Mouse (Mus musculus) gastrocnemius, adult 2 months (tissue): ENCODE data around the gene Myo3b. TPM values are rescaled to one million over a fixed set of nuclear protein-coding genes. Genes with fewer than 3 reads are reported as not detected.

Source experiments
- DNase-seq: peaks from one replicate; pipeline ENCODE4 v3.0.0; 2022
- H3K27ac ChIP-seq: fragments of 200-600 bp; 2 replicates; pipeline ENCODE4 v1.8.1; 2022; ENCODE audit warnings: mild to moderate bottlenecking
- H3K4me3 ChIP-seq: fragments of 200-600 bp; 2 replicates; pipeline ENCODE4 v1.8.1; 2022; ENCODE audit warnings: mild to moderate bottlenecking, moderate library complexity
- CTCF ChIP-seq: fragments of 200-600 bp; IDR thresholded peaks from 2 replicates; pipeline ENCODE4 v1.8.1; 2022; ENCODE audit warnings: antibody characterized with exemption, mild to moderate bottlenecking, moderate library complexity
- intact Hi-C: fragments of 180-260 bp; cut with DNase I; formaldehyde crosslinking; loops from one replicate; pipeline ENCODE4 v1.15.1; 2025
- total RNA-seq, 2 experiments: library from RNA; stranded (reverse); gene quantifications; 2 replicates each; pipeline ENCODE4 v1.2.3; 2021

Gene Myo3b
- total RNA-seq, 2 experiments from 2014 or later: not detected

DNA sequence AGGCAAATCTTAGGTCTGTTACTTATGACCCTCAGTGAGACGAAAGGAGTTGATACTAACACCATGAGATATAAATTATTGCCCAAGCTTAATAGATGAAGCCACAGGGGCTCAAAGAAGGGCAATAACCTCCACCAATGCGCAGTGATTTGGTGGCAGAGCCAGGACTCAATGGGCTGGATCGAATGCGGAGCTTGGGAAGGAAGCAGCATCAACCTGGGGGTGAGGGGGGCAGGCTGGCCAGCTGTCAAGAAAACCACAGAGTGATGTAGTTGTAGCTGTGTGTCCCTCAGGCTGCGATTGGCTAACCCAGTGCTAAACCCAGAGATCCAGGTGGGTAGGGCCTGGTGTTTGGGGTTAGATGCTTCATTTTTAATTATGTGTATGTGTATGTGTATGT is 4.0 kb upstream of the Myo3b start:
- no peak overlapping the region for H3K4me3 ChIP-seq
- intact Hi-C loops: no loop called here
- no peak overlapping the region for H3K27ac ChIP-seq
- no peak for DNase-seq
- TF ChIP-seq CTCF: no peak

DNA sequence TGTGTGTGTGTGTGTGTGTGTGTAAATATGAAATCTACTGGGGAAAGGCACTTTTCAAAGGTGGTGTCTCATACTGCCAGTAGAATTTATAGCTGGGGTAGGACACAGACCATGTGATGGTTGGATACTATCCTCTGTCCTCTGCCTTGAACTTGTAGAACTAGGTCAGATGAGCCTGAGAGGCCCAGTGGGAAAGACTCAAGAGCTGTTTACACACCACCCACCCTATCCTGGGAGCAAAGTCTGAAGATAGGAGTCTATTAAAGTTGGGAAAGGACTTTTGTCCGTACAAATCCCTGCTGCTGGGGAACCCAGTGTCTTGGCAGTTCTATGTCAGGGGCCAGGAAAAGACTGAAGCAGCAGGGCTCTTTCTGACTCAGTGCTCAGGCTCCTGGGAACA is 3.6 kb upstream of the Myo3b start:
- intact Hi-C loops: no loop called here
- DNase-seq: no peak
- Histone ChIP-seq H3K27ac (no peak overlapping the region), H3K4me3 (no peak overlapping the region)
- no peak for TF ChIP-seq CTCF

DNA sequence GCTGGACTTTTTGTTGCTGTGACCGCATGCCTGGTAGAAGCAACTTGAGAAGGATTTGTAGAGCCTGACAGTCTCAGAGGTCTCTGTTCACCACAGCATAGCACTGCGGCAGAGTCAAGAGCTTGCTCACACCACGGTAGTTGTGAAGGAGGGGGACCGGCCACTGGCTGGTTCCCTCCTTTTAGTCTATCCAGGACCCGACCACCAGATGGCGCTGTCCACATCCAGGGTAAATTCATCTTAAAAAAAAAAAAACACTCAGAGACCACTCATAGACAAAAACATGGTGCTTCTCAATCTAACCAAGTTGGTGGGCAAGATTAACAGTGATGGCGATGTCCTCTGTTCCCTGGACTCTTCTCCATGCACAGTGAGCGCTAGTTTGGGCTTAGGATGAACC is 1.7 kb upstream of the Myo3b start:
- Histone ChIP-seq H3K27ac (no peak overlapping the region), H3K4me3 (no peak overlapping the region)
- peak; percentile 58 for TF ChIP-seq CTCF
- intact Hi-C loops: no loop called here
- DNase-seq: peak; percentile 43

DNA sequence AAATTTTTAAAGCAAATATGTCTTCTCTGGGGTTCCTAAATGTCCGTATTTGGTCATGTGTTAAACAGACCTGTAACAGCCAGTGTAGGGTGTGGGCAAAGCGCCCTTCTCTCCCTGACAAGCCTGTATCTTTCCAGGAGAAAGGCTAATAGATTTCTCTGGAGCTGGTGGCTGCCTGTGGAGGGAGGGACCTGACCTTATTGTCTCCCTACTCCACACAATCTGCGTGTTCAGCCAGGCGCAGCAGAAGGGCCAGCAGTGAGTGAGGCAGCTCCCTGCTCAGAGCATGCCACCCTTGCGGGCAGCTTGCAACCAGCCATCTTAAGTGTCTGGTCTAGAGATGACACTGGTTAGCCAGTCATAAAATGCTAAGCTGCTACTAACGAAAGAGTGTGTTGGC is 5.5 kb downstream of the Myo3b start:
- intact Hi-C loops: no loop called here
- TF ChIP-seq CTCF: no peak
- Histone ChIP-seq H3K27ac (no peak overlapping the region), H3K4me3 (no peak overlapping the region)
- DNase-seq: no peak

DNA sequence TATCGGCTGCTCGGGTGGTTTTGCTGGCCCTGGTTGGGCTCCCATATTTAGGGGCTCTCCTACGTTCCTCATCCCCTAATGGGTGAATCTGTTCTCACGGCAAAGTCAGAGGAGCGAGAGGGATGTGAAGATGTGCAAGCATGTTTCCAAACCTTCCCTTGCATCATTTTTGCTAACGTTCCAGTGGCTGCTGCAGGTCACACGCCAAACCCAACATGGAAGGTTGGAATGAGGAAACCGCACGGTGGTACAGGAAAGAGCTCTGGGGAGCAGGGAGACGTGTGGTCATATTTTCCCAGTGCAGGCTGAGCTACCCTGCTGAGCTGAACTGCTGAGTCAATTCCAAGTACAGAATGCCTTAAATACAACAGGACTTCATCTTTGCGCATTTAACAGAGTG is 8.9 kb downstream of the Myo3b start:
- no peak for DNase-seq
- intact Hi-C loops: no loop called here
- Histone ChIP-seq H3K4me3 (no peak overlapping the region), H3K27ac (no peak overlapping the region)
- no peak for TF ChIP-seq CTCF

DNA sequence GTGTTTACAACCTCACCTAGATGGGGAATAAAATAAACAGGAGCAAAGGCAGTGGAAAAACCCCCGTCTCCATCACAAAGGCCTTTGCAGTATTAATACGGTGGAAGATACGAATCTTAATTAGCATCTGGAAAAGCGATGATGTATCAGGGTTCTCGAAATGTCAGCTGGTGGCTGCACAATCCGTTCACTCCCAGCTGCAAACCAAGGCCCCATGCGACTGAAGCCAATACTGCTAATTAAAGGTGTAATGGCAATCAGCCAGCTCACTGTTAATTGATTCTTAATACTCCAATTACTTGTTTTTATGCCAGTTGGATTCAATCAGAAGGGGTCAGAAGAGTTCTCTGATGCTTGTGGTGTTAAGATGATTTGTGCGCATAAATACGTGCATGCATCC is 14.9 kb downstream of the Myo3b start:
- H3K4me3 ChIP-seq: no peak overlapping the region
- intact Hi-C loops: no loop called here
- DNase-seq: no peak
- H3K27ac ChIP-seq: no peak overlapping the region
- TF ChIP-seq CTCF: no peak

DNA sequence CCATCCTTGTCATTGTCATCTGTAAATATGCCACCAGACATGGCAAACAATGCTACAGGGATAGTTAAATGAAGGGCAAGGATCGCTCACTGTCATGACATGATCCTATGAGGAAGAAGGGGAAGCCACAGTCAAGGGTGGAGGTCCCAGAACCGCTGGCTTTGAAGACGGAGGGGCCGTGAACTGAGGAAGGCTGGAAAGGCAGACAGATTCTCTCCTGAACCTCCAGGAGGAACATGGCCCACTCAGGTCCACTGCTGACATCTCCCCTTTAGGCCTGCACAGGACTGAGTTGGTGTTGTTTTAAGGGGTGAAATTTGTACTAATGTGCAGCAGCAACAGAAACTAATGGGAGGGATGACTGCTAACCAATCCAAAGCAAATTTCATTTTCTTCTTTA is 19.3 kb downstream of the Myo3b start:
- no peak for DNase-seq
- intact Hi-C loops: no loop called here
- no peak for TF ChIP-seq CTCF
- Histone ChIP-seq H3K4me3 (no peak overlapping the region), H3K27ac (no peak overlapping the region)

DNA sequence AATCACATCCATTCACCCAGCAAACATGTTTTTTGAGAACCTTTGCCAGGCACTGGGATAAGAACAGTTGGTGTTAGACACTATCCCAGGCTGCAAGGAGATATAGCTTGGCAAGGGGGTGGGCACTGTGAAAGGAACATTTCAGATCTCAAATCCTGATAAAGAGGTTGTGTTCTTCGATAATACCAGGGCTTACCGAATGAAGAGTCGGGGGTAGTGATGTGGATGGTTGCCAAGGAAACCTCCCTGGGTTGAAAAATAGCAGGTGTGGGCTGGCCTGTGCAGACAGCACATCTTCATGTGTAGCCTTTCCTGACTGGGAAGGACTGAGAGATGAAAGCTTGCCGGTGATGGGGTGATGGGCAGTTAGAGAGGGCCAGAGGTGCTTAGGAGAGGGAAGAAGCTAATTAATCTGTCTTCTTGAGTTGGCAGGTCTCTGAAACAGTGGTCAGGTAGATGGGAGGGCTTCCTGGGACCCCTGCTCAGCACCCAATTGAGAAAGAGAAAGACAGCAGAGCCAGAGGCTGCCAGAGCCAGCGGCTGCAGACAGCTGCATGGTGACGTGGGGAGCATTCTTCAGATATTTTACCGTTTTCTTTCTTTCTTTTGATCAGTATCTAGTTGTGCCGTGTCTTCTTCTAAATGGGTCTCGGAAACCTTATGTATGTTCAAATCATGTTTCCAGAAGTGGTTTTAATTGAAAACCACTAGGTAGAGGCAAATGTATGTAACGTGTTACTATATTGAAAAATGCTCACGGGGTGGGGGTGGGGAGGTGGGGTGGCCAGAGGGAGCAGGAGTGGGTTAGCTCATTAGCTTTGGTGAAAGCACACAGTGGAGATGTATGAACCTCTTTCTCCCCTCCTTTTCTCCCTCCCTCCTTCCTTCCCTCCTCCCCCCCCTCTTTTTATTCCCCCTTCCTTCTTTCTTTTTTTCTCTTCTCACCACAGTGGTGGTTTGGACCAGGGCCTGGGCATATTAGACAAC is 21.7 kb downstream of the Myo3b start:
- H3K4me3 ChIP-seq: no peak overlapping the region
- H3K27ac ChIP-seq: no peak overlapping the region
- intact Hi-C loops: no loop called here
- no peak for DNase-seq
- TF ChIP-seq CTCF: no peak

DNA sequence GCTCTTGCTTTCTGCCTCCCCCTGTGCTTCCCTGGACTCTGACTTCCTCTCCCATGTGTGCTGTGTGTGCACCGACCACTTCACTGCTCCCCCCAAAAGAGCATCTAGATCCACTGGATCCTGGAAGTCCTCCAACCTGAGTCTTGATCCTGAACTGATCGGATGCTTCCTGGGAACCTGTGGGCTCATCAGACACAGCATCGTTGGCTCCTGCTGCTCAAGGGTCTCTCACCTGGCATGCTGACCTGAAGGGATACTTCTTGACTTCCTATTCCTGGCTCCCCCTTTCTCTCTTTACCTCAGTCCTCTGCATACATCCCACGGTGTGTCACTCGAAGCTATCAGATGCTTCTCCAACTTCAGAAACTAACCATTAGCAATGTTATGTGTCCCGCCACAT is 26.2 kb downstream of the Myo3b start:
- no peak for DNase-seq
- intact Hi-C loops: no loop called here
- H3K4me3 ChIP-seq: no peak overlapping the region
- TF ChIP-seq CTCF: no peak
- no peak overlapping the region for H3K27ac ChIP-seq

DNA sequence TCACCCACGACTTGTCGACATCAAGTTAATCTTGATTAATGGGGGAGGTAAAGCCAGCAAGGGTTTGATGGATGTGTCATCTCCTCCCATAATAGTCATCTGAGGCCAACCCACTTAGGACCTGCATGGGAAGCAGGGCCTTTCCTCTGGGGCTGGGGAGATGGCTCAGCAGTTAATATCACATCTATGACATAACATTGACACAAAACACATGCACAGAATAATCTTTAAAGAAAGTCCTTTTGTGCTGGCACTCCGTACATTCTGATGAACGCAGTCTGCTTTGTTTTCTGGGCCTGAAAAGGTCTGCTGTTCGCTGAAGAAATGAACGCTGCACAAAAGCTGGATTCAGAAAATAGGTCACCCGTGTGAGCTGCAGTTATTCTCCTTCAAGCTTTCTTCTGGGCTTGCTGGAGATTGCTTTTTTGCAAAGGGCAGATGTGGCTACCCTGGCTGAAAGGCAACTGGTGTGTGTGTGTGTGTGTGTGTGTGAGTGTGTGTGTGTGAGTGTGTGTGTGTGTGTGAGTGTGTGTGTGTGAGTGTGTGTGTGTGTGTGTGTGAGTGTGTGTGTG is 26.9 kb downstream of the Myo3b start:
- no peak overlapping the region for H3K4me3 ChIP-seq
- no peak overlapping the region for H3K27ac ChIP-seq
- DNase-seq: no peak
- intact Hi-C loops: no loop called here
- TF ChIP-seq CTCF: no peak

DNA sequence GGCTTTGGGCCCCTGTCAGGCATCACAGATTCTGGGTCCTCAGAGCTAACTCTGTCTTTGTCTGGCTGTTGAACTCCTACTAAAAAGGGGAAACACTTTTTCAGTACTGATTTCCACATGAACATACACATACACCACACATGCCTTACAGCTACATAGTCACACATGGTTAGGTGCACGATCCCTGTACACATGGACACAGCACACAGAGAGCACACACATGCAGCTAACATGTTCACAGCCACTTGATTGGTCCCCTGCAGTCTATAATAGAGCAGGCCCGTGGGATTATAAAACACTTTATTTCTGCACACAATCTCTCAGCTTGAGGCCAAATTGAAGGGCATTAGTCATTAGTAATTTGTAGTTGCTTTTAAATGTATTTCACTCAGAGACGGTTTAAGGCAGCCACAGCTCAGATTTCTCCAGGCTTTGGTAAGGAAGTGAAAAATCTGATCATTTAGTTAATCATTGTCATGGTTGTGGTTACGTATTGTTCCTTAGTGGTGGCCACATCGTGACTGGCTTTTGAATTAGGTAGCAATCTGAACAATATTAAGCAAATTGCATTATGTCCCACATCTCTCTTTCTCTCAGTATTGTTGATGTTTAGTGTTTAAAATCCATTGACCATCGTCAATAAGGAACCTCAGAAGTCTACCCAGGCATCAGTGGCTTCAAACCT is 27.6 kb downstream of the Myo3b start:
- Histone ChIP-seq H3K27ac (no peak overlapping the region), H3K4me3 (no peak overlapping the region)
- intact Hi-C loops: no loop called here
- DNase-seq: no peak
- no peak for TF ChIP-seq CTCF

DNA sequence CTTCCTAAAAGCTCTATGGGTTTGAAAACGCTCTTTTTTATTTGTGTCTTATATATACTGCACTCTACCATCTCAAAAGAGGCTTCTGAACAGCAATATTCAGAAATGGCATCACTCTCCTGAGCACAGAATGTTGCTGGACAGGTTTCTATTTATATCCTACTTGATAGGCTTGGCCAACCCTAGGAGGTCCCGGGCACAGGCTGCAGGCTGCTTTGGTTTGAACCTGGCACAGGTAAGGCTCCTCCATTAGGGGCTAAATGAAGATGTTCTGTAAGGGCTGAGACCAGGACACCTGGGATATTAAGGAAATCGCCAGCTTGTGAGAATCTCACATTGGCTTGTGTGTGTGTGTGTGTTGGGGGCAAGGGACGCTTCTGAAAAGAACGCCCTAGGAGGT is 30.9 kb downstream of the Myo3b start:
- no peak for TF ChIP-seq CTCF
- DNase-seq: no peak
- Histone ChIP-seq H3K4me3 (no peak overlapping the region), H3K27ac (no peak overlapping the region)
- intact Hi-C loops: no loop called here

DNA sequence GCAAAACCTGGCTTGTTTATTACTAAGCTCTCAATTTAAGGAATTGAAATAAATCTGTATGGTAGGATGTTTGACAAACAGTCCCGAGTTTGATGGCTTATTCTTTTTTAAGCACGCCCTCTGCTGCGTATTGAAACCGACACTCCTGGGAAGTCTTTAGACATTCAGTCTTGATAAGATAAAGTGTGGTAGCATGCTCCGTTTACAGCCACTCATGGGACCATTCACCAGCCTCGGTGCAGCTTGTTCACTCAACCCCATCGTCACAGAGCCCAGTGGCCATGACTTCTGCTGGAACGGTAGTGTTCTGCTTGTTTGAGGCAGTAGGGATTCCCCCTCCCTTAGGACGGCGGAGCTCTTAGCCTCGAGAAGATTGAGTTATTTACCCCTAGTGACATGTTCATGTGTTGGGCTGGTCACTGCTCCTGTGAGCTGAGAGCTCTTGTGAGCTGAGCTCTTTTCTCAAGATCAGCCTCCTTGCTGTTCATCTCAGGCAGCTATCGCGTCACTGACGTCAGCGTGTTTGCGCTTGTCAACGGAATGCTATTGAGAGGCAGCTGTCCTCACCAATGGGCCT is 44.6 kb downstream of the Myo3b start:
- no peak for TF ChIP-seq CTCF
- Histone ChIP-seq H3K27ac (no peak overlapping the region), H3K4me3 (no peak overlapping the region)
- DNase-seq: no peak
- intact Hi-C loops: no loop called here
